Mouse (Mus musculus): Measurements from ENCODE around the gene Trpc4.

Trpc4 gene

GRCm38 (mm10) chr3:54269180-54269579 is 113.3 kb downstream of the Trpc4 start:
- no peak for DNase-seq (ENCODE audit: low spot score in 2 of 2)

GRCm38 (mm10) chr3:54274651-54275050 is 118.8 kb downstream of the Trpc4 start:
- DNase-seq (ENCODE audit: low spot score in 2 of 2): no peak

- no peak for DNase-seq (ENCODE audit: low spot score in 2 of 2)
Measured at GRCm38 (mm10) chr3:54289731-54290130, 133.9 kb downstream of the Trpc4 start.

GRCm38 (mm10) chr3:54310604-54311003 is 154.8 kb downstream of the Trpc4 start:
- no peak for DNase-seq (ENCODE audit: low spot score in 2 of 2)

- DNase-seq (ENCODE audit: low spot score in 2 of 2): no peak
Measured at GRCm38 (mm10) chr3:54314055-54314454, 158.2 kb downstream of the Trpc4 start.

- peak; percentile 66 to 71 for DNase-seq (ENCODE audit: low spot score in 2 of 2)
Measured at GRCm38 (mm10) chr3:54352891-54353652, 197.2 kb downstream of the Trpc4 start.

GRCm38 (mm10) chr3:54357561-54357960 is 201.7 kb downstream of the Trpc4 start:
- no peak for DNase-seq (ENCODE audit: low spot score in 2 of 2)

GRCm38 (mm10) chr3:54358463-54359189 is 202.8 kb downstream of the Trpc4 start:
- DNase-seq (ENCODE audit: low spot score in 2 of 2): no peak

- DNase-seq (ENCODE audit: low spot score in 2 of 2): no peak
Measured at GRCm38 (mm10) chr3:54360897-54361296, 205.1 kb downstream of the Trpc4 start, which contains the start of gene Postn. Gene Postn (plus strand): TSS chr3:54361109.

GRCm38 (mm10) chr3:54361656-54362055 is 205.8 kb downstream of the Trpc4 start:
- no peak for DNase-seq (ENCODE audit: low spot score in 2 of 2)

All from cerebellum, postnatal 4 days (tissue).